Mouse (Mus musculus): ENCODE measurements around the gene Lrp8. TPM values are rescaled to one million over a fixed set of nuclear protein-coding genes. Genes with fewer than 3 reads are reported as not detected.

Gene Lrp8
- total RNA-seq, 4 experiments from 2014 or later = not detected

- DNase-seq (ENCODE audit: low spot score in 2 of 2) = peak; percentile 37 to 45
Observed at GRCm38 (mm10) chr4:107844971-107845370, 42.9 kb downstream of the Lrp8 start.

DNA sequence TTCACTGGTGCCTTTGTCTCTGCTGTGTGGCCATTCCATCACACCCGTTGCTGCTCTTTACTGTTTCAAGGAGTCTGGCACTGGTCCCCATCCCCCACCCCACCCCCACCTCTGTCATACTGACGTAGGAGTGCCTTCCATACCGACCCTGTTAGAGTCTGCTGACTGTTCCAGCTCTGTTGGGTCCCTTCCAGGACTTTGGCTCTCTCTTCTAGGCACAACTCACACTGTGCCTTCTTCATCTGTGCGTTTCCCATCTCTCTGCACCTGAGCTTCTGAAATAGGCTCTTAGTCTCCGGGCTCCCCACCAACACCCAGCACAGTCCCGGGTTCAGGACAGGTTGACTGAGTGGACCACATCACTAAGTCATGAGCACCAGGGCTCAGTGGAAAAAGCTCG lies 44.7 kb downstream of the Lrp8 start:
- DNase-seq (ENCODE audit: low spot score in 2 of 2) = no peak

DNA sequence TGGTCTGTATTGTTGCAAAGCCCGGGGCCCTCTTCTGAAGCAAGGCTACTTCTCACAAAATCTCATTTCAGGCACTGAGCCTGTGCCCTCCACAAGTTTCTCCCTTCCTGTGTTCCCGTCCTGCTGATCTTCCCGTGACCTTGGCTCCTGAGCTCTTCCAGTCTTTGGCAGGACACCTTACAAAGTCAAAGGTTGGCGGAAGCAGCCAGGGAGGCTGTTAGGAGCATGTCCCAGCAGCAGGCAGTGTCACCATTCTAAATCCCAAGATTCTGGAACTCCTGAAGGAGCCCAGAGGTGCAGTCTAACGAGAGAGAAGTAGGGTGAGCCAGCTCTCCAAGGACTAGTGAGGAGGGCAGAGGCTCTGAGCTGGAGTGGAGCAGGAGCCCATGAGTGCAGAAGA lies 46.5 kb downstream of the Lrp8 start:
- no peak for DNase-seq (ENCODE audit: low spot score in 2 of 2)

- no peak for DNase-seq (ENCODE audit: low spot score in 2 of 2)
Observed at GRCm38 (mm10) chr4:107849621-107850020, 47.6 kb downstream of the Lrp8 start.

DNA sequence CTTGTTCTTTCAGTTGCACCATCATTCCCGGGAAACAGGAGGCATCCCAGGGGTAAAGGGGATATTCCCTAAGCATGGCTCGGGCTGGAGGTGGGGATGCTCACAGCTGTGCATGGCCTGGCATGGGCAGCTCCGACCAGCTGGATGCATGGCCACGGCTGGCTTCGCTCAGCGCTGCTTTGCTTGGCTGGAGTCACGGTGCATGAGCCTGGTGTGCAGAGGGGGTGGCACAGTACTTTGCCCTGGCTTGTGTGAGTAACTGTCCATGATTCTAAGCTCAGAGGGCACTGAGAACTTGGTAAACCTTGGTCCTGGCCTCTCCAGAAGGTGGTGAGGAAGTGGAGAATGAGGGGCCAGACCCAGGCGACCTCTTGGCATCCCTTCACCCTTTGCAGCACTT lies 48.0 kb downstream of the Lrp8 start:
- no peak for DNase-seq (ENCODE audit: low spot score in 2 of 2)

- no peak for DNase-seq (ENCODE audit: low spot score in 2 of 2)
Observed at GRCm38 (mm10) chr4:107853333-107853732, 51.3 kb downstream of the Lrp8 start.

GRCm38 (mm10) chr4:107853836-107854235 lies 51.8 kb downstream of the Lrp8 start:
- no peak for DNase-seq (ENCODE audit: low spot score in 2 of 2)

DNA sequence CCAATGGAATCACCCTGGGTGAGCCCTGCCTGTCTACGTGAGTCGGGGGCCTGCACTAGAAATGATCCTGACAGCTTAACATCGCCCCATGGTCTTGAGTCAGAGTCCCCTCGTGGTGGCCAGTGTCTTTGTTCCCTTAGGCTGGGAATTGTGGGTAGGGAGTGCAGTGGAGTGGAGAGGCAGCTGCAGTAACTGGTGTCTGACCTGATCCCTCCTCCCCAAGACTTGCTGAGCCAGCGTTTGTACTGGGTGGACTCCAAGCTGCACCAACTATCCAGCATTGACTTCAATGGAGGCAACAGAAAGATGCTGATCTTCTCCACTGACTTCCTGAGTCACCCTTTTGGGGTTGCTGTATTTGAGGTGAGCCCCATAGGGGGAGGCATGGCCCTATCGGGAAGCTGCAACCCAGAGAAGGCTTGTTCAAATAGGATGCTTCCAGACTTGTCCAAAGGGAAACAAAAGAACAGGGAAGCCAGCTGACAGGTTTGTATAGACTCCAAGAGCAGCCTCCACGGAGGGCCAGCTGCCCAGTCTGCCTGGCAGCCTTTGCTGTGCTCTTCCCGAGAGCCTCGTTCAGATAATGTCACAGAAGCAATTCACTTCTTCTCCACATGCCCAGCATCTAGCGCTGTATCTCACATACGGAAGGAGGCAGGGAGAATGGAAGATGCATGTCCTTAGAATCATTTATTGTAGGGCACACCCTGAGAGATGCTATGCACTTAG lies 55.1 kb downstream of the Lrp8 start:
- DNase-seq (ENCODE audit: low spot score in 2 of 2) = no peak

GRCm38 (mm10) chr4:107858995-107859394 lies 56.9 kb downstream of the Lrp8 start:
- no peak for DNase-seq (ENCODE audit: low spot score in 2 of 2)

GRCm38 (mm10) chr4:107864866-107865265 lies 62.8 kb downstream of the Lrp8 start:
- no peak for DNase-seq (ENCODE audit: low spot score in 2 of 2)

DNA sequence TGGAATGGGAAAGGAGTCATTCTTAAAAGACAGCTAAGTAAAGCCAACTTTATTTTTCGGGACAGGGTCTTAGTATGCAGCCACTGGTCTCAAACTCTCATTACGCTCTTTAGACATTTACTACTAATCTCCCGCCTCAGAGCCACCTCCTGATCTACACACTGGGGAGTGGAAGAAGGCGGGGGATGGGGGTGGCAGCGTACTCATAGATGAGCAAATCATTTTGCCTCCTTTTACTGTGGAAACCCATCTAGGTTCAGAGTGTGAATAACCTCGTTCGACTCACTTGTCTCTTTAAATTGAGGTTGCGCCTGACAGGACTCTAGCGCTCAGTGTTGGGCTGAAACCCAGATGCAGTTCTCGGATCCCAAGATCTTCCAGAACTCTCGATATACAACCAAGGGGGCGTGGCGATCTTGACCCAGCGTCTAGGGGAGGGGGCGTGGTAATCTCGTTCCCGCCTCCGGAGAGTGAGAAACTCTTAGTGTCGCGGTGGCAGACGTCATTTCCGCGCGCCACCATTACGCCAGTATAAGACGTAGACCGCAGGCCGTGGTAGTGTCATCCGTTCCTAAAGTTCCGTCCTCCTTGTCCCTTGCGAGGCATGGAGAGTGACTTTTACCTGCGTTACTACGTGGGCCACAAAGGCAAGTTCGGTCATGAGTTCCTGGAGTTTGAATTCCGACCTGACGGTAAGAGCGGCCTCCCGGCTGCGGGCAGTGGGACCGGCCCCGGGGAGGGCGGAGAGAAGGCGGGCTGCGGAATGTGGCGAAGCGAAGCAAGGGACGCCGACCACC lies 77.4 kb downstream of the Lrp8 start, which contains the start of gene Magoh:
TSS of gene Magoh (plus strand) at position 502 of the 797 bp plus-strand sequence.
- DNase-seq (ENCODE audit: low spot score in 2 of 2) = peak; percentile 90 to 94

DNA sequence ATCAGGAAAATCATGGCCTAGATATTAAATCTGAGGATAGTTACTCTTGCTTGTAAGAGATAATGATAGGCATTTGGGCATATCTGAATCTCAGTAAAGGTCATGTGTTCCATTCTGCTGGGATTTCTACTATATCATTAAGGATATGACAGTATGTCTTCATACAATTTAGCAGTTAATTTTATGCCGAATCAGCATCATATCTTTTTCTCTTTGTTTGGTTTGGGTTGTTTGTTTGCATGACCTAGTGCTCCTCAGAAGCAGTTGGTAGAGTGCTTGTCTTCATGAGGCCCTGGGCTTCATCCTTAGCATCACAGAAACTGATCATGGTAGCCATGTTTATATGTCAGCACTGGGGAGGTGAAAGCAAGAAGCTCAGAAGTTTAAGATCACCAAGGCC lies 79.6 kb downstream of the Lrp8 start:
- DNase-seq (ENCODE audit: low spot score in 2 of 2) = no peak

DNA sequence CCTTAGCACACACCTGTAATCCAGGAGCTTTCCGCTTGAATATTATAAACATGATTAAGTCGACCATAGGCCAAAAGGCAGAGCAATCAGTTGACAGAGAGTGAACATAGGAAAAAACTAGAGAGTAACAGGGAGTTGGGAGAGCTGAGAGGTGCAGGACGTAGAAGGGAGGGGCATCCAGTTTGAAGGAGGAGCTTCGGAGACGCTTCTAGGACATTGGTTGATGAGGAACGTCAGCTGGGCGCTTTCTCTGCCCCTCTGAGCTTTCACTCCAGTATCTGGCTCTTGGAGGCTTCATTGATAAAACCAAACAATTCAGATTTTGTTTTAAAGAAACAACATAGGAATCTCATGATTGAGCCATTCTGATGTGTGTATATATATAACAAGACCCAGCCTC lies 84.3 kb downstream of the Lrp8 start:
- DNase-seq (ENCODE audit: low spot score in 2 of 2) = no peak

GRCm38 (mm10) chr4:107889385-107889730 lies 87.3 kb downstream of the Lrp8 start:
- DNase-seq (ENCODE audit: low spot score in 2 of 2) = no peak

DNA sequence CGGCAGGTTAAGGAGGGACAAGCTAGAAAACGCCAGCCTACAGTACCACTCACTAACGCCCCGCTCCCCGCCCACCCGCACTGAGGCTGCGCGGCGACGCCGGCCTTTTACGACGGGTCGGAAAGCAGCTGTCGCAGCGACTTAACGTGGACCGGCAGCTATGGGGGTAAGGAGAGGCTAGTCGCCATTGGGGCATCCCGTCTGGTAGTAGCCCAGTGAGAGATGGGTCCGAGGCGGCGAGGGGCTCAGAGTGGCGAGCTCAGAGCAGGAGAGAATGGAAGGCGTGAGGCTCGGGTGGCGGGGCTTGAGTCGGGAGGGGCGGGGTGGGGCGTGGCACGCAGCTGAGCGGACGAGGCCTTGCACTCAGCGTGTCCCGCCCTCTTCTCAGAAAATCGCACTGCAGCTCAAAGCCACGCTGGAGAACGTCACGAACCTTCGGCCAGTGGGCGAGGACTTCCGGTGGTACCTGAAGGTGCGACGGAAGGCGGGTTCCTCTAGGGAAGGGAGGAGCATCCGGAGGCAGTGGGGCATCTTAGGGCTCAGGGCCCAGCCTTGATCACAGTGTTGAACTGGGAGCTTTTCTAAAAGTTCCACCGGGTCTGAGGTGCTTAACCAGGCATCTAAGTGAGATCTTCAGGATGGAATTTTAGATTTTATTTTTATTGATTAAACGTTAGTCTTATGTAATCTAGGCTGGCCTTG lies 87.8 kb downstream of the Lrp8 start, which contains the start of gene 0610037L13Rik:
TSS of gene 0610037L13Rik (plus strand) at position 83 of the 702 bp plus-strand sequence.
- DNase-seq (ENCODE audit: low spot score in 2 of 2) = peak; percentile 85 to 91

GRCm38 (mm10) chr4:107892663-107893062 lies 90.6 kb downstream of the Lrp8 start:
- DNase-seq (ENCODE audit: low spot score in 2 of 2) = no peak

DNA sequence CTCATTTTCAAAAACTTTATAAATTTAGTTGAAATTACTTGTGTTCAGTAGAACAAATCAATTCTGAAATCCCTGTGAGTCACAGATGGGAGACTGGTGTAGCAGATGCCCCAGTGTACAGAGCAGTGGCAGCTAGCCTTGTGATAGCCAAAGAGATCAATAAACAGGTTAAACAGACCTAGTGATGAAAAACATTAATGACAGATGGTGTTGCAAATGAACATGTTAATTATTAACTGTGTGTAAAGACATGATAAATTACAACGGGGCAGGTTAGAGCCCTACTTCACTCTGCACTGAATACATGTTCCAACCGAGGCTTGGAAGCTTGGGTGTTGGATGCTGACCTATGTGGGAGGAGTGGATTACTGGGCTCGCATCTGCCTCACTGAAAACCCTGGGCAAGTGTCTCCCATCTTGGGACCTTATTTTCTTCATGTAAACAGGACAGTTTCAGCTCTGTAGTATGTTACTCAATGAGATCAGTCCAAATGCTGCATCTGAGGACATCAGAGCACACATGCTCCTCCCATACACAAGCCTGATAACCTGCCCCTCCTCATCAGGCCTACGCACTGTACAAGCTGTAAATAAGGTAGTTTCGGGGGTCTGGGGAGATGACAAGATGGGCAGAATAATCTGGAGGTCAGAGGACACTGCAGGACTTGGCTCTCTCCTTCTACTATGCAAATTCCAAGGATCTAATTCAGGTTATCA lies 97.3 kb downstream of the Lrp8 start:
- DNase-seq (ENCODE audit: low spot score in 2 of 2) = no peak

DNA sequence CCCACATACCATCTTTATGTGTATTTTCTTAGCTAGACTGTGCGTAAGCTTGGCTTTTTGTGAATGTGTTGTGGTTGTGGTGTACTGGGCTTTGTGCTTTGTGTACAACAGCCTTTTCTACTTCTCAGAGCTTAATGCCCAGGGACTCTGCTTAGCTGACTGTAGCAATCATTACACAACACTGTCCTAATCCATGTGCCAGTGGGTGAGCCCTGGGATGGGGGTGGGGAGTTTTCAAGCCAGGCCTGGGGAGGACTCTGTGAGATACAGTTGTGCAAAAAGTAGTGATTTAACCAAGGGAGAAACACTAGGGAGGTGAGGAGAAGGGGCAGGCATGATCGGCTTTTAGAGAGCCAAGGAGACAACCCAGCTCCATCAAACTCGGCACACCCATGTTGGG lies 98.1 kb downstream of the Lrp8 start:
- no peak for DNase-seq (ENCODE audit: low spot score in 2 of 2)

DNA sequence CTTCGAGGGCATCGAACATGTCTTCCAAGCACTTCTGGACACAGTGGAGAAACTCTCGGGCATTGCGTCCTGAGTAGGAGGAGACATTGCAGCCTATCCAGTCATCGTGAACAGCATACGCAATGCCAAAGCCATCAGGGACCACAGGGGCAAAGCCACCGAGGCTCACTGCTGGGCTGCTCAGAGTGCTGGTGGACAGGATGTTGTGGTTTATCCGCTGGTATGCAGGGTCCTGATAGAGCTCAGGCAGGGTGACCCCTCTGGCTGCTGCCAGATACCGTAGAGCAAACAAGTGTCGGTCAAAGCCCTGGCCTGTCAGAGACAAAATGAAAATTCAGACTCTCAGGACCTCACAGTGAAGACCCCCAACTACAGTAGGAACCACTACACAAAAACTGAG lies 102.2 kb downstream of the Lrp8 start:
- DNase-seq (ENCODE audit: low spot score in 2 of 2) = no peak

- DNase-seq (ENCODE audit: low spot score in 2 of 2) = no peak
Observed at GRCm38 (mm10) chr4:107906561-107906960, 104.5 kb downstream of the Lrp8 start.

- DNase-seq (ENCODE audit: low spot score in 2 of 2) = no peak
Observed at GRCm38 (mm10) chr4:107910020-107910419, 108.0 kb downstream of the Lrp8 start.
